Mouse (Mus musculus) E14TG2a.4 (cell line): ENCODE measurements at regions not wholly inside any gene's neighbourhood (a gene's known extent, or its start where the extent isn't known, plus 50 kb on each side); places are given as distances from the start of the nearest gene placed in this dataset.

Source experiments
- CTCF ChIP-seq: conservative IDR thresholded peaks from 2 replicates; pipeline ENCODE4 v1.5.1; 2014; ENCODE audit warnings: low read length
- NANOG ChIP-seq: IDR thresholded peaks from 2 replicates; pipeline ENCODE4 v1.6.1; 2014; ENCODE audit warnings: borderline replicate concordance, low read length, mixed read lengths

DNA sequence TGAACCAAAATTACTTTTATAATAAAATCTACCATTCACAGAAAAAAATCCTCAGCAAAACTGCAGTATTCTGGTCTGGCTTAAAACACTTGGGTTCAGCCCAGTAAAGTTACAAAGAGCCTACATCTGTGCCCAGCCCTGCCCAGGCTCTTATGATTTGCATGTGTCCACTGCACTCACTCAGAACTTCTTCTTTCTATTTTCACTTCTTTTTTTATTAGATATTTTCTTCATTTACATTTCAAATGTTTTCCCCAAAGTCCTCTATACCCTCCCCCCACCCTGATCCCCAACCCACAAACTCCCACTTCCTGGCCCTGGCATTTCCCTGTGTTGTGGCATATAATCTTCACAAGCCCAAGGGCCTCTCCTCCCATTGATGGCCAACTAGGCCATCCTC, 1442.4 kb upstream of the Tacstd2 start:
- TF ChIP-seq CTCF (no peak), NANOG (no peak)
